Mouse (Mus musculus) layer of hippocampus, adult 2 months (tissue): Measurements from ENCODE around the gene Crcp. TPM values are rescaled to one million over a fixed set of nuclear protein-coding genes. Genes with fewer than 3 reads are reported as not detected.

Source experiments
- DNase-seq, 2 experiments: peaks; one replicate each; pipeline ENCODE4 v3.0.0; 2022; ENCODE audit warnings: low spot score in 2 of 2
- H3K27ac ChIP-seq: fragments of 200-600 bp; 2 replicates; pipeline ENCODE4 v1.8.1; 2022
- H3K4me3 ChIP-seq: fragments of 200-600 bp; 2 replicates; pipeline ENCODE4 v1.8.1; 2022; ENCODE audit warnings: mild to moderate bottlenecking
- CTCF ChIP-seq: fragments of 200-600 bp; conservative IDR thresholded peaks from 2 replicates; pipeline ENCODE4 v1.8.1; 2022; ENCODE audit warnings: antibody characterized with exemption, mild to moderate bottlenecking, moderate library complexity
- total RNA-seq, 2 experiments: library from RNA; stranded (reverse); gene quantifications; 2 replicates each; pipeline ENCODE4 v1.2.3; 2021

The Crcp gene
- total RNA-seq, 2 experiments from 2014 or later: 35.6 to 35.7 TPM

DNA sequence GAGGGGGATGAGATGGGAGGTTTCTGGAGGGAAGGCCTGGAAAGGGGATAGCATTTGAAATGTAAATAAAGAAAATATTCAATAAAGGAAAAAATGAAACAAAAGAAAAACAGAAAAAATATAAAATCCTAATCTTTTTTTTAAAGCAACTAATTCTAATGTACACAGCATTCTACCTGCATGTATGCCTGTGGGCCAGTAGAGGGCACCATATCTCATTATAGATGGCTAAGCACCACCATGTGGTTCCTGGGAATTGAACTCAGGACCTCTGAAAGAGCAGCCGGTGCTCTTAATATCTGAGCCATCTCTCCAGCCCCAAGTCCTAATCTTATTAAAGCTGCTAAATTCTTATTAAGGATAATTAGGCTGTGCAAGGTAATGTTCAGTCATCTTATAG is 21.7 kb upstream of the Crcp start:
- no peak for DNase-seq

GRCm38 (mm10) chr5:130008034-130008590 is 21.0 kb upstream of the Crcp start:
- DNase-seq: no peak

More for the DNA sequence above, 21.7 kb upstream of the Crcp start:
- TF ChIP-seq CTCF: peak; percentile 79
- no peak overlapping the region for H3K4me3 ChIP-seq
- no peak overlapping the region for H3K27ac ChIP-seq

GRCm38 (mm10) chr5:130009784-130010183 is 19.3 kb upstream of the Crcp start:
- no peak for DNase-seq
- TF ChIP-seq CTCF: no peak
- Histone ChIP-seq H3K27ac (no peak overlapping the region), H3K4me3 (no peak overlapping the region)

More at GRCm38 (mm10) chr5:130008034-130008590, 21.0 kb upstream of the Crcp start:
- Histone ChIP-seq H3K27ac (no peak overlapping the region), H3K4me3 (no peak overlapping the region)
- TF ChIP-seq CTCF: no peak

- no peak overlapping the region for H3K4me3 ChIP-seq
- TF ChIP-seq CTCF: peak; percentile 70
- DNase-seq: no peak
Measured at GRCm38 (mm10) chr5:130010961-130011360, 18.1 kb upstream of the Crcp start.

DNA sequence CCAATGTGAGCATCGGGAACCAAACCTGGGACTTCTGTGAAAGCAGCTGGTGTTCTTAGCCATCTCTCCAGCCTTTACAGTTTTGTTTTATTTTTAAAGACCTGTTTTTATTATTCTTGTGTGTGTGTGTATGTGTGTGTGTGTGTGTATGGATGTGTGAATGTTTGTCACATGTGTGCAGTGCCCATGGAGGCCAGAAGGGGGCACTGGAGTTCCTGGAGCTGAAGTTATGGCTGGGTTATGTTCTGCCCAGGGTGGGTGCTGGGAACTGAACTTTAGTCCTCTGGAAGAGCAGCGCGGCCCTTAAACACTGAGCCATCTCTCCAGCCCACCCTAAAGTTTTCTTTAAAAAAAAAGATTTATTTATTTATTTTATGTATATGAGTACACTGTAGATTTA is 14.0 kb upstream of the Crcp start:
- TF ChIP-seq CTCF: no peak
- Histone ChIP-seq H3K27ac (no peak overlapping the region), H3K4me3 (no peak overlapping the region)
- DNase-seq: no peak

More at GRCm38 (mm10) chr5:130010961-130011360, 18.1 kb upstream of the Crcp start:
- no peak overlapping the region for H3K27ac ChIP-seq

GRCm38 (mm10) chr5:130019461-130019860 is 9.6 kb upstream of the Crcp start:
- H3K4me3 ChIP-seq: no peak overlapping the region
- TF ChIP-seq CTCF: no peak

DNA sequence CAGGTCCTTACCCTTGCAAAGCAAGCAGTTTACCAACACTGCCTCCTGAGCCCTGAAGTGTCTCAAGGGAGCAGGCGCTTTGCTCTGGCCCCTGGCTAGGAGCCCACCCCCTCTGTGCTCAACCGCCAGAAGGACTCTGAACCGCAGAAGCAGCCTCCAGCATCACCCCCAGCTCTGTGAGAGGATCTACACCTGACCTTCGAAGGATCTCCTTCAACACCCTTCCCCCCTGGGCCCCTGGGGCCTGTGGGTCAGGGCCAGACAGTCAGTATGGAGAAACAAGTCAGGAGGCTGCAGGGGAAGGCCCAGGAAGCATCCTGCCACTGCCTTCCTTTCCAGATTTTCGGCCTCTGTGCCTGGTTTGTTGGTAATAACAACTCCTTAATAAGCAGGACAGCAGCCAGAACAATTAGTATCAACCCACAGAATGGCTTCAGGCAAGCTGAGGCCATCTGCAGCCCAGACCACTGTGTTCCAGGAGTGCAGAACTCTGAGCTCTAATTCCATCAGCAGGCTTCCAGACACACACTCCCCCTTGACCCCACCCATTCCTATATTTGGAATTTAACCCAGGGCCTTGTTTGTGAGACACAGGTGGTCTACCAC is 7.6 kb upstream of the Crcp start:
- Histone ChIP-seq H3K27ac (peak overlapping the region; percentile 46; the same call in 1 of the 2 replicates), H3K4me3 (no peak overlapping the region)
- DNase-seq: no peak
- no peak for TF ChIP-seq CTCF

More at GRCm38 (mm10) chr5:130019461-130019860, 9.6 kb upstream of the Crcp start:
- no peak overlapping the region for H3K27ac ChIP-seq
- no peak for DNase-seq

- TF ChIP-seq CTCF: no peak
- Histone ChIP-seq H3K27ac (no peak overlapping the region), H3K4me3 (no peak overlapping the region)
- no peak for DNase-seq
Measured at GRCm38 (mm10) chr5:130022366-130022765, 6.7 kb upstream of the Crcp start.

GRCm38 (mm10) chr5:130023067-130023766 is 5.9 kb upstream of the Crcp start:
- no peak for TF ChIP-seq CTCF
- no peak overlapping the region for H3K27ac ChIP-seq

DNA sequence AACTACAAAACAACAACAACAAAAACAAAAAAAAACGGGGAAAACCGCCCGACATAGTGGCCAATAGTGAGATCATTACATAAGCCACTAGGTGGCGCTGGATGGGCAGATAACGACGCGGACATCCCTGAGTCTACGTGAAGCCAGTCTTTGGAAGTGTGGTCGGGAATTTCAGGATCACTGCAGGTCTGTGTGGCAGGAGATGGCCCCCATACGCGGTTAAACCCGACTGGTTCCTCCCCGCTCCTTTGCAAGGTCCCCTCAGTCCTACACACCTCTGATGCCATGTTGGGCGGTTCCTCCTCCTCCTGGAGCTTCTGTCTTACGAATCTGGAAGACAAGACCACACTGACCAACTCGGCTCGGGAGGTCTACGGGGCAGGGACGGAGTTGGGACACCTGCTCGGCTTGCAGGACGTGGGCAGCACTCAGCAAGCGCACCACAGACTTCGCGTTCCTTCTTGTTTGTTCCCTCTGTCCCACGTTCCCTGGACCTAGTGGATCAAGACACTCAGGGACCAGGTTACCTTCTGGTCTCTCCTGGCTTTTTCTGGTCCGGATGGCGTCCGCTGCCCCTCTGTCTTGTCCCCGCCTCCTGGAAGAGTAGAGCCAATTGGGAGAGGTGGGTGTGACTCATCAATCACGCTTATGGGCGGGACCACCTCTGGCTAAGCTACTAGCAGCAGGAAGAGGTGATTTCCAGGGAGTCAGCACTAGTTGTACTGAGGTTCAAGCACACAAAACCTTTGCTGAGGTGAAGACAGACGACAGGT is 5.1 kb upstream of the Crcp start:
- peak overlapping the region; percentile 72 for H3K27ac ChIP-seq
- DNase-seq: peak; percentile 67 to 74
- H3K4me3 ChIP-seq: peak overlapping the region; percentile 59
- peak; percentile 89 for TF ChIP-seq CTCF

More at GRCm38 (mm10) chr5:130023067-130023766, 5.9 kb upstream of the Crcp start:
- no peak for DNase-seq
- H3K4me3 ChIP-seq: peak overlapping the region; percentile 59

DNA sequence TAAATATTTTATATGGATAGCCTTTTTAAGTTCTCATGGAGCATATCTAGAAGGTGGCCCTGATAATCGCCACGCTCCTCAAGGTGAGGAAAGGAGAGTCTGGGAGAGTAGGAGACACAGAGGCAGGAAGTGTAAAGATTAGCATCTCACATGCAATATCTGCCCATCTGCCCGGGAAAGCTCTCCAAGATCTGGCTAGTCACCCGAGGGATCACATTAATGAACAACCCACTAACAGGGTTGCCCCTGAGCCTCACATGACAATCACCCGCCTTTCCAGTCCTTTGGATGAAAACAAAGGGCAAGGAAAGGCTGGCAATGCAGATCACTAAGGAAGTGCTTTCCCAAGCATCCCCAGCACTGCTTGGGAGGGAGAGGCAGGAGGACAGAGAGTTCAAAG is 2.0 kb upstream of the Crcp start:
- TF ChIP-seq CTCF: no peak
- DNase-seq: no peak
- Histone ChIP-seq H3K4me3 (no peak overlapping the region), H3K27ac (no peak overlapping the region)

GRCm38 (mm10) chr5:130027696-130028095 is 1.4 kb upstream of the Crcp start:
- TF ChIP-seq CTCF: 0 out of 2 replicates have a peak, but pooled peaks have one; percentile 5
- DNase-seq: no peak

More at GRCm38 (mm10) chr5:130027696-130028095, 1.4 kb upstream of the Crcp start:
- Histone ChIP-seq H3K27ac (no peak overlapping the region), H3K4me3 (no peak overlapping the region)
